Mouse (Mus musculus): ENCODE measurements around the gene Poldip3. TPM values are rescaled to one million over a fixed set of nuclear protein-coding genes. Genes with fewer than 3 reads are reported as not detected.

Gene Poldip3
- polyA plus RNA-seq, 1 experiment from 2014 or later = 56.3 TPM

DNA sequence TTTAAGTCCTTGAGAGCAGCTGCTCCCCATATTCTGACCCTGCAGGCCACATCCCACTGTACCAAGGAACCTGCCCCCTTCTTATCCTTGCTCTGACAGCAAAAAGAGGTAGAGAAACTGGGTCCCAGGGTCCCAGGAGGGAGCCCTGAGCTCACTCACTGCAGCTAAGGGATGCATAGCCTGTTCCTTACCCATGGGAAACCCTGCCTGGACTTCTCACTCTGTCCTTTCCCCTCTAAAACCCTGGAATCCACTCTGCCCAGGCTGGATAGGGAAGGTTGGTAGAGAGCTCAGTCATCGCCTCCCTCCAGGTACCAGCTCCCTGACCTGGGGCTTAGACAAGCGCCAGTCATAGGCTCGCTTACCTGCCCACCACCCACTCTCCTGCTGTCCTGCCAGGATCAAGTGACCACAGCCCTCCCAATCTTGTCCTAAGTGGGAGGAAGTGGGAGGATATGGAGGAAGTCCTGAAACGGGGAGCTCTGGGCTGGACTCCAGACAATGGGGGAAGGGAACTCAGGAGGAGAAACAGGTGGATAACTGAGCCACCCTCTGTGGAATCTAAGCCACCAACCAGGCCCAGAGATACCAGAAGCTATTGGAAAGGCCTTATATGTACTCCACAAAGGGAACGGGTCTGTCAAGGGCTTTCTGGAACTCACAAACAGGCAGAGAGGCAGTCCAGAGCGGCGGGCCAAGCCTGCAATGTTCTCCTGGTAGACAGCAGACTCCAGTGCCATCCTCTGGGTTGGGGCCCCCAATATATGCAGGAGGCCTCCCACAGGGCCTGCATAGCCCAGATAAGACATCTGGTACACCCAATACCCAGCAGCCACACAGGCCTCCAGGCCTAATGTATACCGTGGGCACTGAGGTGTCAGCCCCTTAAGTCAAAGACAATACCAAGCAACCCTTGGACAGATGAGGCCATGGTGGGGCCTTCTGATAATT lies 20.9 kb upstream of the Poldip3 start:
- TF ChIP-seq EP300 (optimal IDR thresholded peaks at IDR 0.05) (no peak), CTCF (IDR thresholded peaks at IDR 0.05; ENCODE audit: low read depth) (no peak)
- Histone ChIP-seq H3K4me1 (replicated peaks; ENCODE audit: control insufficient read depth, insufficient read depth) (peaks cover 17% of the 10 kb centered on the region), H3K27ac (replicated peaks) (peak overlapping the region; percentile 65), H3K27me3 (ENCODE audit: control insufficient read depth, insufficient read depth, low read length) (no peaks in the 10 kb centered on the region), H3K9me3 (ENCODE audit: control insufficient read depth, low read length) (no peaks in the 10 kb centered on the region), H3K4me3 (ENCODE audit: low read depth, low read length) (no peak overlapping the region; the same call in 1 of the 2 replicates), H3K4me2 (replicated peaks; ENCODE audit: low read depth) (peak overlapping the region; percentile 27), H3K36me3 (ENCODE audit: control insufficient read depth, insufficient read depth, low read length) (no peaks in the 10 kb centered on the region), H3K9ac (ENCODE audit: low read length) (no peak overlapping the region; the same call in 1 of the 2 replicates)
- ATAC-seq (ENCODE audit: low FRiP score, low TSS enrichment) (no peak), DNase-seq (ENCODE audit: low spot score) (no peak)
- 66% methylated on average over 8 of the region's 8 CpGs for WGBS

GRCm38 (mm10) chr15:83168875-83169771 lies 19.9 kb upstream of the Poldip3 start:
- no peak overlapping the region for H3K9ac ChIP-seq (ENCODE audit: low read length)
- no peak for ATAC-seq (ENCODE audit: low FRiP score, low TSS enrichment)
- H3K36me3 ChIP-seq (ENCODE audit: control insufficient read depth, insufficient read depth, low read length) = no peaks in the 10 kb centered on the region
- no peaks in the 10 kb centered on the region for H3K9me3 ChIP-seq (ENCODE audit: control insufficient read depth, low read length)
- peak overlapping the region; percentile 27; the same call in 1 of the 2 replicates for H3K4me2 ChIP-seq (replicated peaks; ENCODE audit: low read depth)
- 49% methylated on average over 6 of the region's 7 CpGs for WGBS
- TF ChIP-seq CTCF (IDR thresholded peaks at IDR 0.05; ENCODE audit: low read depth) (no peak), EP300 (optimal IDR thresholded peaks at IDR 0.05) (no peak)
- no peaks in the 10 kb centered on the region for H3K27me3 ChIP-seq (ENCODE audit: control insufficient read depth, insufficient read depth, low read length)
- H3K27ac ChIP-seq (replicated peaks) = peak overlapping the region; percentile 90
- H3K4me1 ChIP-seq (replicated peaks; ENCODE audit: control insufficient read depth, insufficient read depth) = peaks cover 17% of the 10 kb centered on the region
- no peak overlapping the region for H3K4me3 ChIP-seq (ENCODE audit: low read depth, low read length)
- DNase-seq (ENCODE audit: low spot score) = peak; percentile 39

- DNase-seq (ENCODE audit: low spot score) = no peak
- H3K9ac ChIP-seq (ENCODE audit: low read length) = no peak overlapping the region
- peak overlapping the region; percentile 90 for H3K27ac ChIP-seq (replicated peaks)
- H3K9me3 ChIP-seq (ENCODE audit: control insufficient read depth, low read length) = no peaks in the 10 kb centered on the region
- no peak overlapping the region for H3K4me2 ChIP-seq (replicated peaks; ENCODE audit: low read depth)
- no peak for ATAC-seq (ENCODE audit: low FRiP score, low TSS enrichment)
- no peaks in the 10 kb centered on the region for H3K36me3 ChIP-seq (ENCODE audit: control insufficient read depth, insufficient read depth, low read length)
- peaks cover 17% of the 10 kb centered on the region for H3K4me1 ChIP-seq (replicated peaks; ENCODE audit: control insufficient read depth, insufficient read depth)
- no peaks in the 10 kb centered on the region for H3K27me3 ChIP-seq (ENCODE audit: control insufficient read depth, insufficient read depth, low read length)
- TF ChIP-seq CTCF (IDR thresholded peaks at IDR 0.05; ENCODE audit: low read depth) (no peak), EP300 (optimal IDR thresholded peaks at IDR 0.05) (no peak)
- WGBS = 85% methylated on average over 3 of the region's 3 CpGs
- H3K4me3 ChIP-seq (ENCODE audit: low read depth, low read length) = no peak overlapping the region
Measured at GRCm38 (mm10) chr15:83168311-83168710, 19.1 kb upstream of the Poldip3 start.

DNA sequence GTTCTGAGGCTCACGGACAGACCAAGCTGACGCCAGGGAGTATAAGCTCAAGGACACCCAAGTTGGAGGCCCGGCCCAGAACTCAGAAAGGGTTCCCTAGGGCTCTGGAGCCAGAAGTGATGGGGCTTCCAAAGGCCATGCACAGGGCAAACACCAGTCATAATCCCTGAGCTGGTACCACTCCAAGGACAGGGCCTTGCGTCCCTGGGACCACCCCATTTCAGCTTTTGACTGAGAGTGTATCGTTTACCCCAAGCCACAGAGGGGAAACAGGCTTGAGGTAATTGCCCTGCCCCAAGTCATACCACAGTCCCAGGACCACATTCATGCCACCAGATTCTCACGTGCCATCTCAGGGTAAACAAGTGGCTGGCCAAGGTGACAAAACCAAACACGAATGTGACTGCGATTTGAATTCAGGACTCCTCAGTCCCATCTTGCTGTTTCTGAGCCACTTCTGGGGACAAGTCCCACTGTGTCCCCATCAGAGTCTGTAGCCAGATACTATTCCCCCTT lies 18.4 kb upstream of the Poldip3 start:
- peak overlapping the region; percentile 14; the same call in 1 of the 2 replicates for H3K4me2 ChIP-seq (replicated peaks; ENCODE audit: low read depth)
- H3K9me3 ChIP-seq (ENCODE audit: control insufficient read depth, low read length) = no peaks in the 10 kb centered on the region
- H3K27ac ChIP-seq (replicated peaks) = peak overlapping the region; percentile 90
- H3K36me3 ChIP-seq (ENCODE audit: control insufficient read depth, insufficient read depth, low read length) = no peaks in the 10 kb centered on the region
- peaks cover 17% of the 10 kb centered on the region for H3K4me1 ChIP-seq (replicated peaks; ENCODE audit: control insufficient read depth, insufficient read depth)
- H3K9ac ChIP-seq (ENCODE audit: low read length) = 0 out of 2 replicates have a peak overlapping the region, but pooled peaks have one; percentile 31
- no peak overlapping the region for H3K4me3 ChIP-seq (ENCODE audit: low read depth, low read length)
- ATAC-seq (ENCODE audit: low FRiP score, low TSS enrichment) (no peak), DNase-seq (ENCODE audit: low spot score) (no peak)
- no peak for TF ChIP-seq CTCF (IDR thresholded peaks at IDR 0.05; ENCODE audit: low read depth)
- H3K27me3 ChIP-seq (ENCODE audit: control insufficient read depth, insufficient read depth, low read length) = no peaks in the 10 kb centered on the region
- 69% methylated on average over 8 of the region's 8 CpGs for WGBS

- 28% methylated on average over 5 of the region's 5 CpGs for WGBS
- DNase-seq (ENCODE audit: low spot score) (peak; percentile 80), ATAC-seq (ENCODE audit: low FRiP score, low TSS enrichment) (peak; percentile 42)
- Histone ChIP-seq H3K9me3 (ENCODE audit: control insufficient read depth, low read length) (no peaks in the 10 kb centered on the region), H3K4me1 (replicated peaks; ENCODE audit: control insufficient read depth, insufficient read depth) (peaks cover 17% of the 10 kb centered on the region), H3K4me3 (ENCODE audit: low read depth, low read length) (no peak overlapping the region), H3K27me3 (ENCODE audit: control insufficient read depth, insufficient read depth, low read length) (no peaks in the 10 kb centered on the region), H3K36me3 (ENCODE audit: control insufficient read depth, insufficient read depth, low read length) (no peaks in the 10 kb centered on the region), H3K27ac (replicated peaks) (peak overlapping the region; percentile 90), H3K4me2 (replicated peaks; ENCODE audit: low read depth) (peak overlapping the region; percentile 14; the same call in 1 of the 2 replicates), H3K9ac (ENCODE audit: low read length) (0 out of 2 replicates have a peak overlapping the region, but pooled peaks have one; percentile 31)
- TF ChIP-seq CTCF (IDR thresholded peaks at IDR 0.05; ENCODE audit: low read depth) (no peak), EP300 (optimal IDR thresholded peaks at IDR 0.05) (peak; percentile 29)
Measured at GRCm38 (mm10) chr15:83167126-83167525, 17.9 kb upstream of the Poldip3 start.

Measured in stomach, postnatal 0 days (tissue).